Mouse (Mus musculus) CD8-positive naive resting alpha-beta T cell, adult 2 months (primary cell): ENCODE data around the gene Sh3pxd2a.

Experiments
- DNase-seq, 2 experiments: peaks; one replicate each; pipeline ENCODE4 v3.0.0; 2022; ENCODE audit warnings: low read depth in 2 of 2, low spot score in 2 of 2

Gene Sh3pxd2a

GRCm38 (mm10) chr19:47464304-47465241, at the start of gene Sh3pxd2a:
TSS of gene Sh3pxd2a (minus strand) at chr19:47464401.
- DNase-seq, result no peak

GRCm38 (mm10) chr19:47513618-47513897, 49.4 kb upstream of the Sh3pxd2a start:
- no peak for DNase-seq

- DNase-seq, result peak; percentile 32 to 53
These were observed 48.8 kb upstream of the Sh3pxd2a start for GRCm38 (mm10) chr19:47512794-47513617.

DNA sequence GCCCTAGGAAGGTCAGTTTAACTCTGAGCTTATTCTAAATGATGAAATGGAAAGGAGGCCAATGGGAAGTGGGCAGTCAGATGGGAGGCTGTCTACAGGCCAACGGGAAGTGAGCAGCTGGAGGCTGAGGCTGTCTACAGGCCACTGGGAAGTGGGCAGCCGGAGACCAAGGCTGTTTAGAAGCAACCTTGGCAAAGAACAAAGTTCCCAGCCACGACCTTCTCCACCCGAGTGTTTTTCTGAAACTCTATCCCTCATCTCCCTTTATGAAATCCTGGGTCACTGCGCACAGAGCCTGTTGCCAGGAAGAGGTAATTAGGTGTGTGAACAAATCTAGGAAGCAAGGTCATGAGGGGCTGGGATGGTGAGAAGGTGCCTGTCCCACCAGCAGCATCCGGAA, 47.8 kb upstream of the Sh3pxd2a start:
- DNase-seq, result no peak

DNA sequence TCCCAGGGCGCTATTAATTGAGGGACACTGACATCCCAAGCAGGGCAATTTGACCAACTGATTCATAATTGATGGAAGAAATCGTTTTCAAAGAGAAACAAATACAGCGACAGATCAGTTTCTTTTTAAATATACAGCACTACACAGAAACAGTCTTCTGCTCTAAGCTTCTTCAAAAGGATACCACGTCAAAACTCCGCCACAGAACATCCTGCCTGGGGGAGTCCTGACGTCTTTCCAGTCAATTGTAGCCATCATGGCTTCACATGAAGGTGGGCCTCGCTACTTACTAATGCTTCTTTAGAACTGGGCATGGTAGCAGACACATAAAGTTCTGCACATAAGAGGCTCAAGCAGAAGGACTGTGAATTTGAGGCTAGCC, 47.1 kb upstream of the Sh3pxd2a start:
- peak in 1 of 2 experiments; percentile 69 for DNase-seq

DNA sequence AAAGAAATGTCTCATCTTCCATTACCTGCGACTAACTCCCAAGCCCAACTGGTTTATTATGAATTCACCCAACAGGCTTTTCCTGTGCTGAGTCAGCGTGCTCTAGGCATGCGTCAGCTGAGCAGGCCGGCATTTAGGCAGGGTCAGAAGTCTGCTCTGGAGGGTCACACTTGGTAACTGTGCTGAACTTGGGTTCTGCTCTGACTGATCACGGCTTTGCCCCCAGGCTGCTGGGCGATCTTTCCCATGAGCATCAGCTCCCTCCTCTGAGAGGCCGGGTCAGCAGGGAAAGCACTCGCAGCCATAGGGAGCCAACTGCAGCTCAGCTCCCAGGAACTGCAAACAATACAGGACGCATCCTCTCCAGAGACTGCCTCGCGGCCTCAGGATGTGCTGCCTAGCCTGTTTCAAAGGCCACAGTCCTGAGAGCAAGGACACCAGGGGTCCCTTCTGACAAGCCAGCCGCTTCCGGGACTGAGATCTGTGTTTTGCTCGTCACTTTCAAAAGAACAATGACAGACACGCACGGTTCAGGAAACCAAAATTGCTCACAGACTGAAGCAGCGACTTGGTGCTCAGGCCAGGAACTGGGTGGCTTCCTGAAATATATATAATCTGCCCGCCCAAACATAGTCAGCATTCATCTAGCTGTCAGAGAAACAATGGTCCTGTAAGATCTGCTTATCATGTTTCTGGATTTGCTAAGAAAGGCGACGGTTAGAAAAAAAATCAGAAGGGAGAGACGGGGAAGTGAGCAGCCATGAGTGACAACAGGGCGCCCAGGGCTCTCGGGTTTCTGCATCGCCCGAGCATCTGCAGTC, 46.5 kb upstream of the Sh3pxd2a start:
- DNase-seq, result peak; percentile 55 to 62

DNA sequence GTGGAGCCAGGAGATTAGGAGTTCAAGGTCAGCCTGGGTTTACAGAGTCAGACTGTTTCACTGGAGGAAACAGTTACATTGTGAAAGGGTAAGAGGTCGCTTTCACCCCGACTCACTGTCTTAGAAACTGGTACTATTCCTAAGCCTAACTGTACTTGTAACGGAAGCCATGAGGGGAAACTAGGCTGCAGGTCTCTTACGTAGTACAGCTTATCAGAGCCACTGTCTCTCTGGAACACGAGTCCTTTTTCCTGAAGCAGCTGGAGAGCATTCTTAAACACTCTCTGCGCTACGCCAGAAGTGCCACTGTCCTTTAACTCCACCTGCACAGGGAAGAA, 45.9 kb upstream of the Sh3pxd2a start:
- DNase-seq, result no peak

GRCm38 (mm10) chr19:47508771-47509281, 44.6 kb upstream of the Sh3pxd2a start:
- DNase-seq, result no peak

- DNase-seq, result no peak
These were observed 44.0 kb upstream of the Sh3pxd2a start for GRCm38 (mm10) chr19:47508191-47508590.

GRCm38 (mm10) chr19:47507128-47508121, 43.2 kb upstream of the Sh3pxd2a start:
- DNase-seq, result peak; percentile 68 to 78

DNA sequence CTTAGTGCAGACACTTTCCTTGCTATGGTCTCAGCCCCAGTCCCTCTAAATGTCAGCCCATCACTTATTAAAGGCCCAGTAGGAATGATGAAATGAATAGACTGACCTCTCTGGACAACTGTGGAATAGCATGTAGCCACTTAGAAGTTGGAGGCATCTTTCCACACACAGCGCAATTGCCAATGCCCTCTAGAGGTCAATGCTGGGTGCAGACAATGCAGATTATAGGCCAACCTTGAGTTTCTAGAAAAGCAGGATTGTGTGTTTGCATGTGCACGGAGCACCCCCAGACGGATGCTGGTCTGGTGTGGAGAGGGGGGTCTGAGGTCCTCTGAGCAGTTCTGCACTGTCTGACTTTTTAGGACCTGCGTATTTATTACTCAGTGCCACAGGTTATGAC, 39.4 kb upstream of the Sh3pxd2a start:
- DNase-seq, result no peak

GRCm38 (mm10) chr19:47502563-47502962, 38.4 kb upstream of the Sh3pxd2a start:
- DNase-seq, result peak in 1 of 2 experiments; percentile 26

DNA sequence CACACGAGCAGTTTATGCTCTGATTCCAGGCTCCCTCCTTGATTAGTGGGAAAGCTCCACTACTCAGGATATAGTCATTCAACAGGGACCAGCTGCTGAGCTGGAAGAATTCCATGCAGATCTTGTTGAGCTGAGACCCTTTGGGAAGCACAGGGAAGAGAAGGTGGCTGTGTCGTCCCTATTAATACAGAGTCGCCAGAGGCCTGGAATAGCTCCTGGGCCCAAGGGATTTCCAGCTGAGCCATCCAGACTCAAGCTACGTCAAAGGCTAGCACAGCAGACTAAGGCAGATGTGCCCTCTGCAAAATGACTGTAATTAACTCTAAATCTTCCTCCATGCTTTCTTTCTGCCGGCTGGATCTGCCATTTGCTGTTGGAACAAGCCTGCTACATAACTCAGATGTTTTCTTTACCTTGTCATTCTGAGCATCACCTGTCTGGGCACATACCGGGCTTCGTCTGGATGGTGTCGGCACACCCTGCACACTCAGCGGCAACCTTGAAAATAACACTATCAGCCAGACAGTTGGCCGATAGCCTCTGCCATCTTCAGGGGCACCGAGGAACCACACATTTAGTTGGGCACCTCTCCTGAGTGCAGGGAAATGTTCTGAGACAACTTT, 36.3 kb upstream of the Sh3pxd2a start:
- no peak for DNase-seq

- no peak for DNase-seq
These were observed 35.6 kb upstream of the Sh3pxd2a start for GRCm38 (mm10) chr19:47499841-47500240.

DNA sequence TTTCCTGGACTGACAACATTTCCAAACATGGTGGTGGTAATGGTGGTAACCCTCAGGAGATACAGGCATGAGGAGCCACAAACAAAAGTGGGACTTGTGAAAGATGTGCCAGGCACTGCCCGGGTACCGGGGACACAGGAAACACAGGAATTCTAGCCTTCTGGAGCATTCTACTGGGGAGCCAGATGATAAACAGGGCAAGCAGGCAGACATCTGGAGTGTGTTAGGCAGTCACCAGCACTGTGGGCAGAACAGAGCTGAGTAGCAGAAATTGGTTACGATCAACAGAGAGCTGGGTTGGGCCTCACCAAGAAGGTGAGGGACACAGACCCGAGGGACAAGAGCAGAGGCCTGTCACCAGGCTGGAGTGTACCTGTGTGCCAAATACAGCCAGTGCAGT, 34.7 kb upstream of the Sh3pxd2a start:
- DNase-seq, result no peak

- no peak for DNase-seq
These were observed 33.5 kb upstream of the Sh3pxd2a start for GRCm38 (mm10) chr19:47497736-47498135.

GRCm38 (mm10) chr19:47497313-47497712, 33.1 kb upstream of the Sh3pxd2a start:
- no peak for DNase-seq

GRCm38 (mm10) chr19:47493017-47493997, 29.1 kb upstream of the Sh3pxd2a start:
- no peak for DNase-seq
